9 mouse cellular contexts compared by ENCODE assay signal in genomic region chr16:20480115-20480514, GRCm38 (mm10). TPM values are rescaled to one million over a fixed set of nuclear protein-coding genes. Genes with fewer than 3 reads are reported as not detected.
A peak's percentile ranks its signal among the peaks of the same experiment; 100 is the strongest.
DNase-seq lines count a peak whose midpoint lies in the region; ATAC-seq and TF ChIP-seq lines count a peak whose summit lies in the region.
"Had no signal": no experiment of that assay in that cellular context is flagged by ENCODE, and none has a peak within 500 bp of the region (broad histone marks: within the 10 kb centered on the region; RNA-seq: fewer than 3 reads in every experiment).

No protein-coding gene starts in this region.

- no peak overlapping the region for H3K4me3 ChIP-seq in hindbrain, embryonic 14.5 days (replicated peaks; ENCODE audit: low read length)
- H3K4me3 ChIP-seq in hindbrain, embryonic 10.5 days: no peak overlapping the region
- no peak overlapping the region for H3K4me3 ChIP-seq in E14TG2a.4 (replicated peaks; ENCODE audit: low read length)
- H3K4me3 ChIP-seq in heart, embryonic 10.5 days: no peak overlapping the region
- H3K4me3 ChIP-seq: embryonic facial prominence, embryonic 13.5 days had no signal

- no peaks in the 10 kb centered on the region for H3K27me3 ChIP-seq in hindbrain, embryonic 14.5 days (ENCODE audit: control insufficient read depth, insufficient read depth, low read length)
- H3K27me3 ChIP-seq in hindbrain, embryonic 10.5 days (ENCODE audit: insufficient read depth, poor library complexity, severe bottlenecking): no peaks in the 10 kb centered on the region
- no peaks in the 10 kb centered on the region for H3K27me3 ChIP-seq in E14TG2a.4 (ENCODE audit: insufficient read depth, low read length)
- no peaks in the 10 kb centered on the region for H3K27me3 ChIP-seq in heart, embryonic 10.5 days (ENCODE audit: insufficient read depth, poor library complexity, severe bottlenecking)
- H3K27me3 ChIP-seq: embryonic facial prominence, embryonic 13.5 days had no signal

- TF ChIP-seq CTCF in E14TG2a.4 (conservative IDR thresholded peaks at IDR 0.05; ENCODE audit: low read length): peak; percentile 21; the same call in 1 of the 2 replicates

- no peak for ATAC-seq in hindbrain, embryonic 14.5 days (ENCODE audit: low FRiP score)

- no peaks in the 10 kb centered on the region for H3K36me3 ChIP-seq in hindbrain, embryonic 14.5 days (replicated peaks; ENCODE audit: control insufficient read depth, insufficient read depth)
- no peaks in the 10 kb centered on the region for H3K36me3 ChIP-seq in hindbrain, embryonic 10.5 days
- no peaks in the 10 kb centered on the region for H3K36me3 ChIP-seq in E14TG2a.4 (ENCODE audit: insufficient read depth, low read length)
- no peaks in the 10 kb centered on the region for H3K36me3 ChIP-seq in heart, embryonic 10.5 days
- H3K36me3 ChIP-seq: embryonic facial prominence, embryonic 13.5 days had no signal

- no peaks in the 10 kb centered on the region for H3K9me3 ChIP-seq in hindbrain, embryonic 14.5 days (ENCODE audit: control insufficient read depth, low read length)
- H3K9me3 ChIP-seq in hindbrain, embryonic 10.5 days: no peaks in the 10 kb centered on the region
- peaks cover 20% of the 10 kb centered on the region for H3K9me3 ChIP-seq in E14TG2a.4 (ENCODE audit: low read length)
- no peaks in the 10 kb centered on the region for H3K9me3 ChIP-seq in heart, embryonic 10.5 days
- H3K9me3 ChIP-seq: embryonic facial prominence, embryonic 13.5 days had no signal

- DNase-seq in hindbrain, embryonic 14.5 days (ENCODE audit: low spot score): peak; percentile 29
- no peak for DNase-seq in hindbrain, embryonic 10.5 days (ENCODE audit: low spot score)
- DNase-seq in embryo, embryonic 11 days: peak; percentile 55
- peak; percentile 61 for DNase-seq in naive thymus-derived CD4-positive, alpha-beta T cell, adult 2 months (ENCODE audit: low read depth)
- DNase-seq in heart, embryonic 10.5 days (ENCODE audit: low spot score): no peak
- DNase-seq in cerebellum, adult 8-10 months: no peak
- DNase-seq in spleen, postnatal 14 days (ENCODE audit: low spot score in 2 of 2): no peak

- no peak overlapping the region for H3K9ac ChIP-seq in hindbrain, embryonic 14.5 days
- H3K9ac ChIP-seq: embryonic facial prominence, embryonic 13.5 days had no signal

- H3K27ac ChIP-seq in hindbrain, embryonic 14.5 days: no peak overlapping the region
- no peak overlapping the region for H3K27ac ChIP-seq in hindbrain, embryonic 10.5 days
- no peak overlapping the region for H3K27ac ChIP-seq in heart, embryonic 10.5 days
- H3K27ac ChIP-seq: embryonic facial prominence, embryonic 13.5 days had no signal

- 32% methylated on average over 3 of the region's 3 CpGs for WGBS in hindbrain, embryonic 14.5 days
- WGBS in hindbrain, embryonic 10.5 days: 29% methylated on average over 3 of the region's 3 CpGs
- 45% methylated on average over 3 of the region's 3 CpGs for WGBS in heart, embryonic 10.5 days

- H3K4me1 ChIP-seq in hindbrain, embryonic 14.5 days (replicated peaks; ENCODE audit: control insufficient read depth, insufficient read depth, low read length): no peaks in the 10 kb centered on the region
- H3K4me1 ChIP-seq in hindbrain, embryonic 10.5 days (replicated peaks): 0 out of 2 replicates have a peak, but pooled peaks cover 6% of the 10 kb centered on the region
- H3K4me1 ChIP-seq in E14TG2a.4 (replicated peaks; ENCODE audit: low read depth, low read length): peaks cover 47% of the 10 kb centered on the region
- peaks cover 16% of the 10 kb centered on the region for H3K4me1 ChIP-seq in heart, embryonic 10.5 days

- no peak overlapping the region for H3K4me2 ChIP-seq in hindbrain, embryonic 14.5 days (replicated peaks)
- H3K4me2 ChIP-seq: embryonic facial prominence, embryonic 13.5 days had no signal

RNA-seq across cellular contexts. Expression of gene Eif2b5, which starts 18.5 kb away (rescaled TPM):
- 88.0 and 89.2 TPM in 2 replicates for polyA plus RNA-seq in hindbrain, embryonic 14.5 days (2014; fragmentation: Nextera tagmentation; extraction: Ambion mirVana)
- 150 and 153 TPM in 2 replicates for polyA plus RNA-seq in hindbrain, embryonic 10.5 days (2016; fragmentation: Nextera tagmentation; extraction: Ambion mirVana)
- 107 and 125 TPM in 2 replicates for polyA plus RNA-seq in heart, embryonic 10.5 days (2016; fragmentation: Nextera tagmentation; extraction: Ambion mirVana)

RNA-seq across cellular contexts. Expression of gene Dvl3, which starts 36.7 kb away (rescaled TPM):
- 36.4 and 40.9 TPM in 2 replicates for polyA plus RNA-seq in hindbrain, embryonic 14.5 days (2014; fragmentation: Nextera tagmentation; extraction: Ambion mirVana)
- polyA plus RNA-seq in hindbrain, embryonic 10.5 days (2016; fragmentation: Nextera tagmentation; extraction: Ambion mirVana): 32.6 and 51.1 TPM in 2 replicates
- 24.0 and 28.6 TPM in 2 replicates for polyA plus RNA-seq in heart, embryonic 10.5 days (2016; fragmentation: Nextera tagmentation; extraction: Ambion mirVana)

RNA-seq across cellular contexts. Expression of gene Abcc5, which starts 53.9 kb away (rescaled TPM):
- polyA plus RNA-seq in hindbrain, embryonic 14.5 days (2014; fragmentation: Nextera tagmentation; extraction: Ambion mirVana): 127 and 136 TPM in 2 replicates
- polyA plus RNA-seq in hindbrain, embryonic 10.5 days (2016; fragmentation: Nextera tagmentation; extraction: Ambion mirVana): 63.6 and 65.8 TPM in 2 replicates
- polyA plus RNA-seq in heart, embryonic 10.5 days (2016; fragmentation: Nextera tagmentation; extraction: Ambion mirVana): 60.6 and 65.7 TPM in 2 replicates

RNA-seq across cellular contexts. Expression of gene Ap2m1, which starts 55.2 kb away (rescaled TPM):
- 1,214 and 1,314 TPM in 2 replicates for polyA plus RNA-seq in hindbrain, embryonic 14.5 days (2014; fragmentation: Nextera tagmentation; extraction: Ambion mirVana)
- polyA plus RNA-seq in hindbrain, embryonic 10.5 days (2016; fragmentation: Nextera tagmentation; extraction: Ambion mirVana): 705 and 825 TPM in 2 replicates
- 529 and 565 TPM in 2 replicates for polyA plus RNA-seq in heart, embryonic 10.5 days (2016; fragmentation: Nextera tagmentation; extraction: Ambion mirVana)

Comparison
In these comparisons a context has a peak if more than half of its experiments do, and no peak if none do; other contexts are left out.
1. DNase-seq: peak in hindbrain, embryonic 14.5 days (single experiment), embryo, embryonic 11 days (single experiment) and naive thymus-derived CD4-positive, alpha-beta T cell, adult 2 months (single experiment); none in hindbrain, embryonic 10.5 days (single experiment), heart, embryonic 10.5 days (single experiment), cerebellum, adult 8-10 months (single experiment) and spleen, postnatal 14 days (0 of 2).